Mouse (Mus musculus) CH12.LX (cell line): ENCODE results near the gene Tekt5. TPM values are rescaled to one million over a fixed set of nuclear protein-coding genes. Genes with fewer than 3 reads are reported as not detected.

Experiments
- DNase-seq: peaks from one replicate; pipeline ENCODE4 v3.0.0-alpha.2; 2013; ENCODE audit errors: extremely low read depth
- H3K27ac ChIP-seq: 2 replicates; pipeline ENCODE4 v1.5.1; 2012; ENCODE audit warnings: low read depth, mild to moderate bottlenecking, control low read depth, moderate library complexity; ENCODE audit not compliant: insufficient read depth
- H3K27me3 ChIP-seq: replicated peaks from 2 replicates; pipeline ENCODE3; 2012; ENCODE audit warnings: inconsistent platforms
- H3K36me3 ChIP-seq, 2 experiments: replicated peaks in 1 of 2; 2 replicates each; pipeline versions ENCODE3 to v1.6.1; 2012; ENCODE audit warnings: inconsistent platforms in 1 of 2, low read length in 1 of 2, mild to moderate bottlenecking in 1 of 2, mixed read lengths in 1 of 2, moderate library complexity in 1 of 2; ENCODE audit not compliant: control insufficient read depth in 1 of 2, insufficient read depth in 1 of 2
- H3K4me1 ChIP-seq, 2 experiments: 2 replicates each; pipeline ENCODE4 v1.6.1; 2012; ENCODE audit warnings: inconsistent platforms in 1 of 2, moderate library complexity in 1 of 2; ENCODE audit not compliant: insufficient read depth in 2 of 2, control insufficient read depth in 1 of 2
- H3K4me2 ChIP-seq: 2 replicates; pipeline ENCODE4 v1.6.1; 2012; ENCODE audit warnings: low read depth, mild to moderate bottlenecking, control low read depth; ENCODE audit not compliant: poor library complexity, insufficient read depth, severe bottlenecking
- H3K4me3 ChIP-seq, 3 experiments: fragments of 150-350 bp in 1 of 3; sonication (generic) in 1 of 3; replicated peaks in 1 of 3; 2 replicates each; pipeline versions ENCODE3 to v1.5.1; 2011 to 2012; ENCODE audit warnings: low read depth in 2 of 3, low read length in 2 of 3, mild to moderate bottlenecking in 2 of 3, moderate library complexity in 2 of 3, control low read depth in 1 of 3, improper control_type of control experiment in 1 of 3, inconsistent platforms in 1 of 3, mixed read lengths in 1 of 3; ENCODE audit not compliant: poor library complexity in 1 of 3
- H3K79me2 ChIP-seq: replicated peaks from 2 replicates; pipeline ENCODE4 v1.6.1; 2012; ENCODE audit warnings: mild to moderate bottlenecking, moderate library complexity; ENCODE audit not compliant: control insufficient read depth, poor library complexity, insufficient read depth, severe bottlenecking; ENCODE audit errors: extremely low read depth
- H3K9ac ChIP-seq: 2 replicates; pipeline ENCODE4 v1.6.1; 2012; ENCODE audit warnings: low read depth, mild to moderate bottlenecking, control low read depth, moderate library complexity; ENCODE audit not compliant: insufficient read depth
- H3K9me3 ChIP-seq: replicated peaks from 2 replicates; pipeline ENCODE3; 2012; ENCODE audit warnings: low read length, inconsistent platforms, mixed read lengths
- BHLHE40 ChIP-seq: IDR thresholded peaks from 2 replicates; pipeline ENCODE4 v1.6.1; 2011; ENCODE audit warnings: mild to moderate bottlenecking, low read depth, low read length, improper control_type of control experiment
- CHD1 ChIP-seq: IDR thresholded peaks from 2 replicates; pipeline ENCODE4 v1.6.1; 2012; ENCODE audit warnings: low read depth, low read length, improper control_type of control experiment, inconsistent platforms
- E2F4 ChIP-seq: IDR thresholded peaks from 2 replicates; pipeline ENCODE4 v1.6.1; 2011; ENCODE audit warnings: low read depth, low read length, improper control_type of control experiment; ENCODE audit not compliant: insufficient replicate concordance
- ELF1 ChIP-seq: IDR thresholded peaks from 2 replicates; pipeline ENCODE4 v1.6.1; 2014; ENCODE audit warnings: low read depth, mild to moderate bottlenecking, inconsistent platforms, low read length, improper control_type of control experiment
- EP300 ChIP-seq: IDR thresholded peaks from 2 replicates; pipeline ENCODE4 v1.6.1; 2011; ENCODE audit warnings: low read length, improper control_type of control experiment
- HCFC1 ChIP-seq: IDR thresholded peaks from 2 replicates; pipeline ENCODE4 v1.6.1; 2012; ENCODE audit warnings: low read depth, mild to moderate bottlenecking, inconsistent platforms, low read length, improper control_type of control experiment
- IRF4 ChIP-seq: IDR thresholded peaks from 2 replicates; pipeline ENCODE4 v1.6.1; 2014; ENCODE audit warnings: low read depth, mild to moderate bottlenecking, inconsistent platforms, low read length, improper control_type of control experiment
- JUN ChIP-seq: IDR thresholded peaks from 2 replicates; pipeline ENCODE4 v1.6.1; 2011; ENCODE audit warnings: low read depth, mild to moderate bottlenecking, low read length, improper control_type of control experiment, moderate library complexity; ENCODE audit not compliant: insufficient read depth
- JUND ChIP-seq: conservative IDR thresholded peaks from 2 replicates; pipeline ENCODE4 v1.6.1; 2011; ENCODE audit warnings: low read depth, low read length, improper control_type of control experiment
- KAT2A ChIP-seq: IDR thresholded peaks from 2 replicates; pipeline ENCODE4 v1.6.1; 2012; ENCODE audit warnings: low read length, improper control_type of control experiment, inconsistent platforms; ENCODE audit not compliant: insufficient replicate concordance
- MAFK ChIP-seq: IDR thresholded peaks from 2 replicates; pipeline ENCODE4 v1.6.1; 2011; ENCODE audit warnings: low read length, improper control_type of control experiment; ENCODE audit not compliant: insufficient replicate concordance
- MAX ChIP-seq: IDR thresholded peaks from 2 replicates; pipeline ENCODE4 v1.6.1; 2011; ENCODE audit warnings: low read length, improper control_type of control experiment
- MAZ ChIP-seq: IDR thresholded peaks from 2 replicates; pipeline ENCODE4 v1.6.1; 2012; ENCODE audit warnings: low read depth, mild to moderate bottlenecking, inconsistent platforms, low read length, improper control_type of control experiment, moderate library complexity
- MEF2A ChIP-seq: IDR thresholded peaks from 2 replicates; pipeline ENCODE4 v1.6.1; 2014; ENCODE audit warnings: low read depth, mild to moderate bottlenecking, inconsistent platforms, low read length, improper control_type of control experiment, borderline replicate concordance
- NELFE ChIP-seq: IDR thresholded peaks from 2 replicates; pipeline ENCODE4 v1.6.1; 2011; ENCODE audit warnings: low read depth, low read length, improper control_type of control experiment
- RCOR1 ChIP-seq: conservative IDR thresholded peaks from 2 replicates; pipeline ENCODE4 v1.6.1; 2012; ENCODE audit warnings: low read depth, mild to moderate bottlenecking, inconsistent platforms, low read length, improper control_type of control experiment
- SIN3A ChIP-seq: IDR thresholded peaks from 2 replicates; pipeline ENCODE4 v1.6.1; 2012; ENCODE audit warnings: low read length, improper control_type of control experiment, inconsistent platforms
- TBP ChIP-seq: conservative IDR thresholded peaks from 2 replicates; pipeline ENCODE4 v1.6.1; 2011; ENCODE audit warnings: low read depth, low read length, improper control_type of control experiment
- TCF12 ChIP-seq: IDR thresholded peaks from 2 replicates; pipeline ENCODE4 v1.6.1; 2014; ENCODE audit warnings: low read depth, mild to moderate bottlenecking, inconsistent platforms, low read length, improper control_type of control experiment
- USF1 ChIP-seq: IDR thresholded peaks from 2 replicates; pipeline ENCODE4 v1.6.1; 2014; ENCODE audit warnings: low read depth, mild to moderate bottlenecking, inconsistent platforms, low read length, improper control_type of control experiment
- ZC3H11A ChIP-seq: IDR thresholded peaks from 2 replicates; pipeline ENCODE4 v1.6.1; 2012; ENCODE audit warnings: low read depth, mild to moderate bottlenecking, inconsistent platforms, low read length, improper control_type of control experiment
- ZNF384 ChIP-seq: IDR thresholded peaks from 2 replicates; pipeline ENCODE4 v1.6.1; 2012; ENCODE audit warnings: low read depth, low read length, improper control_type of control experiment, inconsistent platforms
- dilution Hi-C: fragments of 300-500 bp; cut with MboI; formaldehyde crosslinking; loops from 2 replicates; pipeline ENCODE4 v1.14.3; 2020; ENCODE audit warnings: low sequenced_read_pairs; ENCODE audit not compliant: extremely low pct_unique_long_range_greater_than_20kb, extremely low pct_ligation_motif_present
- in situ Hi-C: fragments of 300-500 bp; cut with MboI; formaldehyde crosslinking; loops from 3 replicates; pipeline ENCODE4 v1.14.3; 2019; ENCODE audit warnings: low sequenced_read_pairs, low pct_ligation_motif_present, low pct_unique_long_range_greater_than_20kb, mixed read lengths
- polyA plus RNA-seq: library from polyadenylated mRNA; unstranded; fragments of >175 nt; gene quantifications from 2 replicates; pipeline ENCODE4 v1.2.1, GENCODE M21; 2012; ENCODE audit warnings: low read depth; ENCODE audit not compliant: insufficient read length
- total RNA-seq, 2 experiments: library from RNA; depleted of rRNA; stranded (reverse); fragments of 300-350 nt in 1 of 2; fragments of >200 nt in 1 of 2; gene quantifications; 2 replicates each; pipeline ENCODE4 v1.2.3; 2012 to 2014

Tekt5 gene
- total and polyA plus RNA-seq, 3 experiments: 0.17 TPM; not detected in 2

DNA sequence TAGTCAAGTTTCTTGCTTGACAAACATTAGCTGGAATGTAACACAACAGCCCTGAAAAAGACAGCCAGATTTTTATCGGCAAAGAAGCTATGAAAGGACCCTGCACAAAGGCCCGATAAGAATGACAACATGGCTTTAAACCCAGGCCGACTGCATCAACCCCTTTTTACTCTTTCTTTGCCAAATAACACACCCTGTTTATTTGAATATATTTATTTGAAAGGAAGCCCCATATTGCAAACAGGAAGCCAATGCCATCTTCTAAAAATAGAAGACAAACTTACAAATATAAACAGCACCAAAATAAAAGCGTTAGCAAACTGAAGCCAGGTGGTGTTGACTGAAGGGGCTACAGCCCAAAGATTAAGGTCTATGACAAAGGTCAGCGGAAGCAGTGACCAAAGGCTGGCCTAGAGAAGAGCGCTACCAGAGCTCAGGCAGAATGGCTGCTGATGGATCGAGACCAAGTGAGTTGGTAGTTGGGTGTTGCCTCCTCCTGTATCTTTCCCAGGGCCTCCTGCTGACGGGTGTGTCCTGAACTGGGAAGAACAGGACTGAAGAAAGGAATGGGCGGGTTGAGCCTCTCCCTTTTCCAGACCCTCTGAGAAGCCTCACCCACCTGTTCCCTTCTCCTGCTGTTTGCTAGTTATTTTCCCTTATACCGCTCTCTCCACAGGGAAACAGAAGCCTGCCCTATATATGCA, 78.6 kb downstream of the Tekt5 start:
- Histone ChIP-seq H3K36me3 (no peaks in the 10 kb centered on the region), H3K27ac (no peak overlapping the region), H3K9me3 (no peaks in the 10 kb centered on the region), H3K4me3 (no peak overlapping the region), H3K79me2 (no peaks in the 10 kb centered on the region), H3K9ac (no peak overlapping the region), H3K27me3 (peaks cover 48% of the 10 kb centered on the region), H3K4me1 (peaks cover 0 to under 1% of the 10 kb centered on the region in 2 experiments; a peak in 2 of 4 replicates), H3K4me2 (no peak overlapping the region)
- no peak for DNase-seq
- dilution Hi-C loops (no loop called here), in situ Hi-C loops (no loop called here)
- TF ChIP-seq E2F4: no peak
- no peak for TF ChIP-seq ELF1
- TF ChIP-seq KAT2A: no peak
- no peak for TF ChIP-seq ZNF384
- TF ChIP-seq CHD1: no peak
- TF ChIP-seq TBP: no peak
- TF ChIP-seq ZC3H11A: no peak
- no peak for TF ChIP-seq RCOR1

- no peak within 1 kb of the TSS for H3K4me3 ChIP-seq
- in situ Hi-C loops: no loop called here
- dilution Hi-C loops: no loop called here
- H3K36me3 ChIP-seq: no peaks in the 10 kb centered on the region
- no peaks in the 10 kb centered on the region for H3K79me2 ChIP-seq
- H3K9me3 ChIP-seq: no peaks in the 10 kb centered on the region
- H3K4me1 ChIP-seq: peaks cover 0 to 11% of the 10 kb centered on the region in 2 experiments; a peak in 2 of 4 replicates
- H3K27me3 ChIP-seq: peaks cover 29% of the 10 kb centered on the region
- H3K9ac ChIP-seq: no peak within 1 kb of the TSS
- H3K4me2 ChIP-seq: no peak within 1 kb of the TSS
- H3K27ac ChIP-seq: no peak within 1 kb of the TSS
- no peak for DNase-seq
- TF ChIP-seq CHD1 (no peak), MAZ (no peak), NELFE (no peak), RCOR1 (no peak), JUND (no peak), BHLHE40 (no peak), MEF2A (no peak), TCF12 (no peak), TBP (no peak), EP300 (no peak), JUN (no peak), HCFC1 (no peak), ELF1 (no peak), MAX (no peak), IRF4 (no peak), E2F4 (no peak), SIN3A (no peak), USF1 (no peak), MAFK (no peak)
- TF ChIP-seq, all 38 proteins: peak for 0
These were observed 81.6 kb downstream of the Tekt5 start, which contains the start of gene Emp2 for GRCm38 (mm10) chr16:10313646-10314088. Gene Emp2 (minus strand): TSS chr16:10313968.
